ENCODE assay signal across 21 mouse cellular contexts in genomic region chrX:151041223-151041622, GRCm38 (mm10).
"Had no signal": no experiment of that assay in that cellular context is flagged by ENCODE, and none has a peak within 500 bp of the region (broad histone marks: within the 10 kb centered on the region; RNA-seq: fewer than 3 reads in every experiment).

No protein-coding gene starts in this region.

- H3K9ac ChIP-seq: lung, embryonic 15.5 days; midbrain, embryonic 12.5 days; neural tube, embryonic 13.5 days; neural tube, embryonic 15.5 days had no signal

- H3K27ac ChIP-seq: lung, embryonic 15.5 days; macrophage; midbrain, embryonic 12.5 days; neural tube, embryonic 13.5 days; neural tube, embryonic 15.5 days had no signal

- H3K27me3 ChIP-seq: lung, embryonic 15.5 days; neural tube, embryonic 13.5 days; neural tube, embryonic 15.5 days had no signal

- H3K36me3 ChIP-seq: lung, embryonic 15.5 days; midbrain, embryonic 12.5 days; neural tube, embryonic 13.5 days; neural tube, embryonic 15.5 days had no signal

- H3K4me3 ChIP-seq: lung, embryonic 15.5 days; megakaryocyte, embryonic 14.5 days; midbrain, embryonic 12.5 days; myocyte; neural tube, embryonic 13.5 days; neural tube, embryonic 15.5 days had no signal

- H3K4me1 ChIP-seq: lung, embryonic 15.5 days; megakaryocyte, embryonic 14.5 days; midbrain, embryonic 12.5 days; neural tube, embryonic 13.5 days; neural tube, embryonic 15.5 days had no signal

- H3K4me2 ChIP-seq: lung, embryonic 15.5 days; midbrain, embryonic 12.5 days; neural tube, embryonic 13.5 days; neural tube, embryonic 15.5 days had no signal

- H3K9me3 ChIP-seq: lung, embryonic 15.5 days; midbrain, embryonic 12.5 days; neural tube, embryonic 13.5 days; neural tube, embryonic 15.5 days had no signal

- ATAC-seq: lung, postnatal 0 days; midbrain, embryonic 16.5 days had no signal

- DNase-seq: lung, adult 2 months; lung, postnatal 14 days; lung, postnatal 36 days; midbrain, embryonic 14.5 days; retina, postnatal 1 day; right cerebral cortex, adult 18-20 months; right cerebral cortex, postnatal 25 days; right cerebral cortex, postnatal 4 days; spleen, adult 18-20 months; thymus, adult 18-20 months; thymus, postnatal 14 days; thymus, postnatal 36 days had no signal
